Mouse (Mus musculus) bone marrow macrophage, adult 2 months (primary cell): ENCODE results near the gene Mdh1.

ENCODE experiments used
- CTCF ChIP-seq: IDR thresholded peaks from 2 replicates; pipeline ENCODE4 v1.5.1; 2012; ENCODE audit warnings: low read depth, mild to moderate bottlenecking, low read length, moderate library complexity
- POLR2A ChIP-seq: IDR thresholded peaks from 2 replicates; pipeline ENCODE4 v1.6.1; 2012; ENCODE audit warnings: mild to moderate bottlenecking, low read depth, low read length, borderline replicate concordance

GRCm38 (mm10) chr11:21559727-21560126 lies 12.4 kb downstream of the Mdh1 start:
- TF ChIP-seq CTCF, result no peak
- no peak for TF ChIP-seq POLR2A
